In genomic region chr16:8678035-8678434, GRCm38 (mm10) we compare ENCODE assay signal across 16 mouse cellular contexts. TPM values are rescaled to one million over a fixed set of nuclear protein-coding genes. Genes with fewer than 3 reads are reported as not detected.
DNase-seq lines count a peak whose midpoint lies in the region; ATAC-seq and TF ChIP-seq lines count a peak whose summit lies in the region.
"Had no signal": no experiment of that assay in that cellular context is flagged by ENCODE, and none has a peak within 500 bp of the region (broad histone marks: within the 10 kb centered on the region; RNA-seq: fewer than 3 reads in every experiment).

No protein-coding gene starts in this region.

- no peak overlapping the region for H3K4me2 ChIP-seq in lung, postnatal 0 days (replicated peaks; ENCODE audit: low read depth, low read length)
- peak overlapping the region; percentile 46 for H3K4me2 ChIP-seq in liver, embryonic 14.5 days (ENCODE audit: low read depth)
- no peak overlapping the region for H3K4me2 ChIP-seq in forebrain, embryonic 14.5 days (ENCODE audit: low read length)
- H3K4me2 ChIP-seq: embryonic facial prominence, embryonic 12.5 days; forebrain, embryonic 15.5 days; midbrain, embryonic 11.5 days had no signal

- no peak for ATAC-seq in lung, postnatal 0 days
- no peak for ATAC-seq in liver, embryonic 14.5 days (ENCODE audit: insufficient read depth)
- ATAC-seq in forebrain, embryonic 14.5 days = no peak
- ATAC-seq: forebrain, embryonic 15.5 days; hindbrain, postnatal 0 days; Patski had no signal

- TF ChIP-seq CTCF in lung, postnatal 0 days (IDR thresholded peaks at IDR 0.05) = no peak
- TF ChIP-seq CTCF in liver, embryonic 14.5 days (IDR thresholded peaks at IDR 0.05; ENCODE audit: low read depth) = no peak

- TF ChIP-seq EP300 in lung, postnatal 0 days (IDR thresholded peaks at IDR 0.05) = no peak
- no peak for TF ChIP-seq EP300 in liver, embryonic 14.5 days (IDR thresholded peaks at IDR 0.05; ENCODE audit: low read depth)

- H3K4me3 ChIP-seq in lung, postnatal 0 days (ENCODE audit: low read depth, low read length) = no peak overlapping the region
- no peak overlapping the region for H3K4me3 ChIP-seq in liver, embryonic 14.5 days (ENCODE audit: insufficient read depth in 1 of 2, low read depth in 2 of 2, low read length in 2 of 2)
- H3K4me3 ChIP-seq in forebrain, embryonic 14.5 days (ENCODE audit: low read depth, low read length) = no peak overlapping the region
- H3K4me3 ChIP-seq: embryonic facial prominence, embryonic 12.5 days; forebrain, embryonic 15.5 days had no signal

- H3K4me1 ChIP-seq in lung, postnatal 0 days (ENCODE audit: insufficient read depth, low read depth, low read length) = no peaks in the 10 kb centered on the region
- peaks cover 60 to 66% of the 10 kb centered on the region in 2 experiments for H3K4me1 ChIP-seq in liver, embryonic 14.5 days (replicated peaks; ENCODE audit: control insufficient read depth in 2 of 2, insufficient read depth in 2 of 2, low read length in 1 of 2)
- no peaks in the 10 kb centered on the region for H3K4me1 ChIP-seq in forebrain, embryonic 14.5 days (ENCODE audit: control insufficient read depth, insufficient read depth, low read length)
- H3K4me1 ChIP-seq: embryonic facial prominence, embryonic 12.5 days; forebrain, embryonic 15.5 days had no signal

- no peaks in the 10 kb centered on the region for H3K27me3 ChIP-seq in lung, postnatal 0 days (replicated peaks; ENCODE audit: insufficient read depth, low read length)
- H3K27me3 ChIP-seq in liver, embryonic 14.5 days (ENCODE audit: control insufficient read depth, insufficient read depth, low read length) = no peaks in the 10 kb centered on the region
- H3K27me3 ChIP-seq in forebrain, embryonic 14.5 days (replicated peaks; ENCODE audit: control insufficient read depth, insufficient read depth, low read length) = 0 out of 2 replicates have a peak, but pooled peaks cover 3% of the 10 kb centered on the region
- H3K27me3 ChIP-seq: embryonic facial prominence, embryonic 12.5 days; Patski had no signal

- no peaks in the 10 kb centered on the region for H3K36me3 ChIP-seq in lung, postnatal 0 days (ENCODE audit: insufficient read depth, low read length)
- H3K36me3 ChIP-seq in liver, embryonic 14.5 days (replicated peaks; ENCODE audit: control insufficient read depth, insufficient read depth, low read depth) = no peaks in the 10 kb centered on the region
- 0 out of 2 replicates have a peak, but pooled peaks cover 4% of the 10 kb centered on the region for H3K36me3 ChIP-seq in forebrain, embryonic 14.5 days (ENCODE audit: control insufficient read depth, insufficient read depth, low read length)
- H3K36me3 ChIP-seq: embryonic facial prominence, embryonic 12.5 days; forebrain, embryonic 15.5 days had no signal

- H3K27ac ChIP-seq in lung, postnatal 0 days (ENCODE audit: low read length) = no peak overlapping the region
- H3K27ac ChIP-seq in liver, embryonic 14.5 days = peak overlapping the region; percentile 98
- H3K27ac ChIP-seq in forebrain, embryonic 14.5 days (ENCODE audit: low read depth, low read length) = no peak overlapping the region
- H3K27ac ChIP-seq: embryonic facial prominence, embryonic 12.5 days; forebrain, embryonic 15.5 days; hindbrain, postnatal 0 days had no signal

- H3K9me3 ChIP-seq in lung, postnatal 0 days (ENCODE audit: low read length) = no peaks in the 10 kb centered on the region
- H3K9me3 ChIP-seq in liver, embryonic 14.5 days (ENCODE audit: control insufficient read depth, low read length) = no peaks in the 10 kb centered on the region
- no peaks in the 10 kb centered on the region for H3K9me3 ChIP-seq in forebrain, embryonic 14.5 days (replicated peaks; ENCODE audit: control insufficient read depth, low read length)
- H3K9me3 ChIP-seq: embryonic facial prominence, embryonic 12.5 days; forebrain, embryonic 15.5 days had no signal

- H3K9ac ChIP-seq in lung, postnatal 0 days (replicated peaks; ENCODE audit: low read depth) = no peak overlapping the region
- peak overlapping the region; percentile 55 for H3K9ac ChIP-seq in liver, embryonic 14.5 days (replicated peaks)
- H3K9ac ChIP-seq in forebrain, embryonic 14.5 days (ENCODE audit: low read length) = no peak overlapping the region
- H3K9ac ChIP-seq: embryonic facial prominence, embryonic 12.5 days; forebrain, embryonic 15.5 days had no signal

- 45% methylated on average over 5 of the region's 5 CpGs for WGBS in lung, postnatal 0 days
- WGBS in liver, embryonic 14.5 days (ENCODE audit: insufficient replicate concordance) = 46% methylated on average over 5 of the region's 5 CpGs
- WGBS in forebrain, embryonic 14.5 days = 51% methylated on average over 5 of the region's 5 CpGs

- DNase-seq in lung, postnatal 0 days (ENCODE audit: low spot score) = peak; percentile 19
- DNase-seq in lung, postnatal 4 days = no peak
- peak; percentile 51 for DNase-seq in c-Kit-positive CD71-positive TER-119-positive erythroid progenitor cells, embryonic 14.5 days (ENCODE audit: low spot score)
- DNase-seq in liver, embryonic 14.5 days (ENCODE audit: low read depth in 3 of 3, low spot score in 3 of 3) = no peak
- DNase-seq in spleen, postnatal 4 days (ENCODE audit: low spot score in 2 of 2) = peak; percentile 74 to 82
- no peak for DNase-seq in forebrain, embryonic 14.5 days (ENCODE audit: low spot score)
- DNase-seq in right cerebral cortex, adult 2 months (ENCODE audit: low spot score in 2 of 2) = no peak
- DNase-seq: cerebellum, adult 9-11 months; heart, postnatal 14 days; right cerebral cortex, postnatal 4 days; thymus, postnatal 14 days had no signal

RNA-seq across cellular contexts. Expression of gene Gm5767, which starts 2.5 kb away (rescaled TPM):
- polyA plus RNA-seq in lung, postnatal 0 days (2015; fragmentation: Nextera tagmentation; extraction: Ambion mirVana) = not detected in 2 replicates
- polyA plus RNA-seq in liver, embryonic 14.5 days (2012; rRNA removed) = 0.07 TPM in 1 of 2 replicates, not detected in the other
- polyA plus RNA-seq in liver, embryonic 14.5 days (2014; fragmentation: Nextera tagmentation; extraction: Ambion mirVana) = not detected in 2 replicates
- polyA plus RNA-seq in forebrain, embryonic 14.5 days (2014; fragmentation: Nextera tagmentation; extraction: Ambion mirVana) = not detected in 2 replicates
- polyA plus RNA-seq: embryonic facial prominence, embryonic 12.5 days; forebrain, embryonic 15.5 days; hindbrain, postnatal 0 days; midbrain, embryonic 11.5 days; Patski had no signal

RNA-seq across cellular contexts. Expression of gene Carhsp1, which starts 6.1 kb away (rescaled TPM):
- polyA plus RNA-seq in lung, postnatal 0 days (2015; fragmentation: Nextera tagmentation; extraction: Ambion mirVana) = 86.9 and 97.1 TPM in 2 replicates
- 31.2 and 38.7 TPM in 2 replicates for polyA plus RNA-seq in liver, embryonic 14.5 days (2012; rRNA removed)
- 30.8 and 31.3 TPM in 2 replicates for polyA plus RNA-seq in liver, embryonic 14.5 days (2014; fragmentation: Nextera tagmentation; extraction: Ambion mirVana)
- polyA plus RNA-seq in forebrain, embryonic 14.5 days (2014; fragmentation: Nextera tagmentation; extraction: Ambion mirVana) = 84.0 and 95.0 TPM in 2 replicates

RNA-seq across cellular contexts. Expression of gene Tmem186, which starts 40.5 kb away (rescaled TPM):
- 8.2 and 8.7 TPM in 2 replicates for polyA plus RNA-seq in lung, postnatal 0 days (2015; fragmentation: Nextera tagmentation; extraction: Ambion mirVana)
- 6.2 and 7.9 TPM in 2 replicates for polyA plus RNA-seq in liver, embryonic 14.5 days (2012; rRNA removed)
- polyA plus RNA-seq in liver, embryonic 14.5 days (2014; fragmentation: Nextera tagmentation; extraction: Ambion mirVana) = 6.3 and 6.5 TPM in 2 replicates
- 14.8 TPM in 2 replicates for polyA plus RNA-seq in forebrain, embryonic 14.5 days (2014; fragmentation: Nextera tagmentation; extraction: Ambion mirVana)

RNA-seq across cellular contexts. Expression of gene Pmm2, which starts 40.6 kb away (rescaled TPM):
- polyA plus RNA-seq in lung, postnatal 0 days (2015; fragmentation: Nextera tagmentation; extraction: Ambion mirVana) = 38.0 and 40.2 TPM in 2 replicates
- polyA plus RNA-seq in liver, embryonic 14.5 days (2012; rRNA removed) = 22.1 and 23.0 TPM in 2 replicates
- 25.4 and 25.5 TPM in 2 replicates for polyA plus RNA-seq in liver, embryonic 14.5 days (2014; fragmentation: Nextera tagmentation; extraction: Ambion mirVana)
- polyA plus RNA-seq in forebrain, embryonic 14.5 days (2014; fragmentation: Nextera tagmentation; extraction: Ambion mirVana) = 34.7 and 36.3 TPM in 2 replicates

Comparison
In these comparisons a context has a peak if more than half of its experiments do, and no peak if none do; other contexts are left out.
1. DNase-seq: peak in lung, postnatal 0 days (single experiment), c-Kit-positive CD71-positive TER-119-positive erythroid progenitor cells, embryonic 14.5 days (single experiment) and spleen, postnatal 4 days (2 of 2); none in lung, postnatal 4 days (0 of 2), liver, embryonic 14.5 days (0 of 3), forebrain, embryonic 14.5 days (single experiment) and right cerebral cortex, adult 2 months (0 of 2).